9 mouse cellular contexts compared by ENCODE assay signal in the genomic region with DNA sequence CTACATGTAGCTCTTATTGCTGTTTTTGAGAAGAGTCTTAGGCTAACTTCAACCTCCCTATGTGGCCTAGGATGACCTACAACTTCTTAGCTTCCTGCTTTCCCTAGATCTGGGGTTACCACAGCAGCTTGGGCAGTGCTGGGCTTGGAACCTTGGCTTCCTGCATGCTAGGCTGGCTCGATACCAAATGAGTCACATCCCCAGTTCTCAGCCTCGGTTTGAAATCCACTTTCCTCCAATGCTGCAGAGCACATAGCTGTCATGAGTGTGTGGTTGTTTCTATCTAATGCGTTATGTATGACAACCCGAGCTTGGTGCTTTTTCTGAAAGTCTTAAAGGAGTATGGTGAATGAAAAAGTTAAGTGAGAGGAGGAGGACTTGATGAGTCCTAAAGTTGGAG. TPM values are rescaled to one million over a fixed set of nuclear protein-coding genes. Genes with fewer than 3 reads are reported as not detected.
A peak's percentile ranks its signal among the peaks of the same experiment; 100 is the strongest.
DNase-seq lines count a peak whose midpoint lies in the region; ATAC-seq lines count a peak whose summit lies in the region.
"Had no signal": no experiment of that assay in that cellular context is flagged by ENCODE, and none has a peak within 500 bp of the region (broad histone marks: within the 10 kb centered on the region; RNA-seq: fewer than 3 reads in every experiment).

No protein-coding gene starts in this region.

- no peak overlapping the region for H3K4me2 ChIP-seq in kidney, embryonic 14.5 days (replicated peaks; ENCODE audit: low read depth, low read length)
- H3K4me2 ChIP-seq in forebrain, embryonic 11.5 days (ENCODE audit: low read depth, low read length, severe bottlenecking): no peak overlapping the region
- no peak overlapping the region for H3K4me2 ChIP-seq in forebrain, embryonic 14.5 days (ENCODE audit: low read length)

- no peak overlapping the region for H3K4me3 ChIP-seq in kidney, embryonic 14.5 days (ENCODE audit: low read length)
- H3K4me3 ChIP-seq in forebrain, embryonic 11.5 days (ENCODE audit: low read depth, low read length): no peak overlapping the region
- no peak overlapping the region for H3K4me3 ChIP-seq in forebrain, embryonic 14.5 days (ENCODE audit: low read depth, low read length)

- H3K27ac ChIP-seq in kidney, embryonic 14.5 days (ENCODE audit: low read depth, low read length): no peak overlapping the region
- H3K27ac ChIP-seq in forebrain, embryonic 11.5 days (ENCODE audit: low read depth, low read length): no peak overlapping the region
- H3K27ac ChIP-seq in forebrain, embryonic 14.5 days (ENCODE audit: low read depth, low read length): no peak overlapping the region

- H3K36me3 ChIP-seq in kidney, embryonic 14.5 days (ENCODE audit: control insufficient read depth, insufficient read depth, low read length): no peaks in the 10 kb centered on the region
- H3K36me3 ChIP-seq in forebrain, embryonic 11.5 days (ENCODE audit: control insufficient read depth, insufficient read depth, low read length): no peaks in the 10 kb centered on the region
- no peaks in the 10 kb centered on the region for H3K36me3 ChIP-seq in forebrain, embryonic 14.5 days (ENCODE audit: control insufficient read depth, insufficient read depth, low read length)

- H3K9me3 ChIP-seq in kidney, embryonic 14.5 days (ENCODE audit: control insufficient read depth, low read length): no peaks in the 10 kb centered on the region
- H3K9me3 ChIP-seq in forebrain, embryonic 11.5 days (ENCODE audit: control insufficient read depth, low read length): no peaks in the 10 kb centered on the region
- no peaks in the 10 kb centered on the region for H3K9me3 ChIP-seq in forebrain, embryonic 14.5 days (replicated peaks; ENCODE audit: control insufficient read depth, low read length)

- WGBS in kidney, embryonic 14.5 days: 74% methylated on average over 4 of the region's 4 CpGs
- WGBS in forebrain, embryonic 11.5 days: 88% methylated on average over 4 of the region's 4 CpGs
- WGBS in forebrain, embryonic 14.5 days: 85% methylated on average over 4 of the region's 4 CpGs

- no peak overlapping the region for H3K9ac ChIP-seq in kidney, embryonic 14.5 days (ENCODE audit: low read depth, low read length)
- H3K9ac ChIP-seq in forebrain, embryonic 11.5 days (ENCODE audit: low read length): no peak overlapping the region
- H3K9ac ChIP-seq in forebrain, embryonic 14.5 days (ENCODE audit: low read length): no peak overlapping the region

- H3K4me1 ChIP-seq in kidney, embryonic 14.5 days (ENCODE audit: control insufficient read depth, insufficient read depth, low read length): no peaks in the 10 kb centered on the region
- H3K4me1 ChIP-seq in forebrain, embryonic 11.5 days (replicated peaks; ENCODE audit: control insufficient read depth, insufficient read depth, low read length): no peaks in the 10 kb centered on the region
- no peaks in the 10 kb centered on the region for H3K4me1 ChIP-seq in forebrain, embryonic 14.5 days (ENCODE audit: control insufficient read depth, insufficient read depth, low read length)

- no peaks in the 10 kb centered on the region for H3K27me3 ChIP-seq in kidney, embryonic 14.5 days (ENCODE audit: control insufficient read depth, insufficient read depth, low read length)
- no peaks in the 10 kb centered on the region for H3K27me3 ChIP-seq in forebrain, embryonic 11.5 days (ENCODE audit: control insufficient read depth, insufficient read depth, low read length)
- H3K27me3 ChIP-seq in forebrain, embryonic 14.5 days (replicated peaks; ENCODE audit: control insufficient read depth, insufficient read depth, low read length): no peaks in the 10 kb centered on the region

- peak; percentile 17 for DNase-seq in kidney, adult 9 months
- peak; percentile 86 for DNase-seq in adrenal gland, adult 2 months
- peak; percentile 58 to 71 for DNase-seq in heart, adult 9 months (ENCODE audit: low spot score in 2 of 2)
- DNase-seq in lung, postnatal 36 days: peak; percentile 44
- DNase-seq in thymus, postnatal 25 days: no peak
- no peak for DNase-seq in forebrain, embryonic 11.5 days (ENCODE audit: low spot score)
- no peak for DNase-seq in forebrain, embryonic 14.5 days (ENCODE audit: low spot score)

- ATAC-seq in kidney, embryonic 14.5 days (ENCODE audit: low FRiP score, low TSS enrichment): no peak
- ATAC-seq in forebrain, embryonic 11.5 days (replicated peaks; ENCODE audit: low FRiP score): no peak
- no peak for ATAC-seq in forebrain, embryonic 14.5 days

RNA-seq across cellular contexts. Expression of a gene that starts 31.4 kb away (rescaled TPM):
- 0.19 TPM in 1 of 2 replicates, not detected in the other for polyA plus RNA-seq in kidney, embryonic 14.5 days (2014; fragmentation: Nextera tagmentation; extraction: Ambion mirVana)
- 1 to 10 TPM; 2.2 to 2.7 TPM for total RNA-seq in adrenal gland, adult 2 months (2021)
- 0.12 and 0.34 TPM in 2 replicates for polyA plus RNA-seq in adrenal gland, adult 2 months (2012; rRNA removed)
- polyA plus RNA-seq in forebrain, embryonic 11.5 days (2014; fragmentation: Nextera tagmentation; extraction: Ambion mirVana): not detected in 2 replicates
- polyA plus RNA-seq in forebrain, embryonic 14.5 days (2014; fragmentation: Nextera tagmentation; extraction: Ambion mirVana): not detected in 2 replicates
- polyA plus RNA-seq: embryonic facial prominence, embryonic 11.5 days had no signal

Comparison
In these comparisons a context has a peak if more than half of its experiments do, and no peak if none do; other contexts are left out.
1. DNase-seq: peak in kidney, adult 9 months (single experiment), adrenal gland, adult 2 months (single experiment), heart, adult 9 months (2 of 2) and lung, postnatal 36 days (single experiment); none in thymus, postnatal 25 days (single experiment), forebrain, embryonic 11.5 days (single experiment) and forebrain, embryonic 14.5 days (single experiment).